Mouse (Mus musculus): ENCODE measurements around the gene Fam207a. TPM values are rescaled to one million over a fixed set of nuclear protein-coding genes. Genes with fewer than 3 reads are reported as not detected.
A peak's percentile ranks its signal among the peaks of the same experiment; 100 is the strongest.

Gene Fam207a
- total RNA-seq, 1 experiment from 2014 or later = 32.5 TPM

- no peak for ATAC-seq (replicated peaks; ENCODE audit: low read depth, poor library complexity, severe bottlenecking)
These were observed 9.1 kb downstream of the Fam207a start for GRCm38 (mm10) chr10:77506526-77506925.

- ATAC-seq (replicated peaks; ENCODE audit: low read depth, poor library complexity, severe bottlenecking) = no peak
These were observed 11.4 kb downstream of the Fam207a start for GRCm38 (mm10) chr10:77504143-77504542.

GRCm38 (mm10) chr10:77502967-77503922 lies 12.3 kb downstream of the Fam207a start:
- ATAC-seq (replicated peaks; ENCODE audit: low read depth, poor library complexity, severe bottlenecking) = no peak

GRCm38 (mm10) chr10:77500636-77501035 lies 14.9 kb downstream of the Fam207a start:
- no peak for ATAC-seq (replicated peaks; ENCODE audit: low read depth, poor library complexity, severe bottlenecking)

GRCm38 (mm10) chr10:77498254-77498653 lies 17.3 kb downstream of the Fam207a start:
- ATAC-seq (replicated peaks; ENCODE audit: low read depth, poor library complexity, severe bottlenecking) = no peak

- no peak for ATAC-seq (replicated peaks; ENCODE audit: low read depth, poor library complexity, severe bottlenecking)
These were observed 18.4 kb downstream of the Fam207a start for GRCm38 (mm10) chr10:77497185-77497584.

- no peak for ATAC-seq (replicated peaks; ENCODE audit: low read depth, poor library complexity, severe bottlenecking)
These were observed 22.7 kb downstream of the Fam207a start for GRCm38 (mm10) chr10:77492885-77493284.

GRCm38 (mm10) chr10:77491585-77491984 lies 24.0 kb downstream of the Fam207a start:
- ATAC-seq (replicated peaks; ENCODE audit: low read depth, poor library complexity, severe bottlenecking) = no peak

- ATAC-seq (replicated peaks; ENCODE audit: low read depth, poor library complexity, severe bottlenecking) = no peak
These were observed 27.4 kb downstream of the Fam207a start for GRCm38 (mm10) chr10:77488168-77488567.

GRCm38 (mm10) chr10:77485786-77486185 lies 29.8 kb downstream of the Fam207a start:
- ATAC-seq (replicated peaks; ENCODE audit: low read depth, poor library complexity, severe bottlenecking) = no peak

GRCm38 (mm10) chr10:77484205-77484935 lies 31.2 kb downstream of the Fam207a start:
- ATAC-seq (replicated peaks; ENCODE audit: low read depth, poor library complexity, severe bottlenecking) = peak; percentile 61; the same call in 1 of the 2 replicates

- ATAC-seq (replicated peaks; ENCODE audit: low read depth, poor library complexity, severe bottlenecking) = no peak
These were observed 33.8 kb downstream of the Fam207a start for GRCm38 (mm10) chr10:77481814-77482213.

GRCm38 (mm10) chr10:77479972-77480371 lies 35.6 kb downstream of the Fam207a start:
- ATAC-seq (replicated peaks; ENCODE audit: low read depth, poor library complexity, severe bottlenecking) = no peak

GRCm38 (mm10) chr10:77476907-77477306 lies 38.7 kb downstream of the Fam207a start:
- no peak for ATAC-seq (replicated peaks; ENCODE audit: low read depth, poor library complexity, severe bottlenecking)

- no peak for ATAC-seq (replicated peaks; ENCODE audit: low read depth, poor library complexity, severe bottlenecking)
These were observed 43.4 kb downstream of the Fam207a start for GRCm38 (mm10) chr10:77472188-77472587.

- no peak for ATAC-seq (replicated peaks; ENCODE audit: low read depth, poor library complexity, severe bottlenecking)
These were observed 44.1 kb downstream of the Fam207a start for GRCm38 (mm10) chr10:77471512-77471911.

GRCm38 (mm10) chr10:77470763-77471162 lies 44.8 kb downstream of the Fam207a start:
- no peak for ATAC-seq (replicated peaks; ENCODE audit: low read depth, poor library complexity, severe bottlenecking)

GRCm38 (mm10) chr10:77468675-77469074 lies 46.9 kb downstream of the Fam207a start:
- ATAC-seq (replicated peaks; ENCODE audit: low read depth, poor library complexity, severe bottlenecking) = no peak

- no peak for ATAC-seq (replicated peaks; ENCODE audit: low read depth, poor library complexity, severe bottlenecking)
These were observed 48.2 kb downstream of the Fam207a start for GRCm38 (mm10) chr10:77467407-77467806.

- no peak for ATAC-seq (replicated peaks; ENCODE audit: low read depth, poor library complexity, severe bottlenecking)
These were observed 49.7 kb downstream of the Fam207a start for GRCm38 (mm10) chr10:77465902-77466301.
